Mouse (Mus musculus) embryonic facial prominence, embryonic 11.5 days (tissue): ENCODE data around the gene Ebp. TPM values are rescaled to one million over a fixed set of nuclear protein-coding genes. Genes with fewer than 3 reads are reported as not detected.

ENCODE experiments used
- ATAC-seq: fragments of 200-750 bp; cut with Nextera tagmentation; replicated peaks from 2 replicates; pipeline ENCODE4 v1.8.0; 2017; ENCODE audit warnings: low read depth; ENCODE audit not compliant: insufficient number of reproducible peaks, low FRiP score, low TSS enrichment
- DNase-seq: peaks from one replicate; pipeline ENCODE4 v3.0.0-alpha.2; 2015; ENCODE audit warnings: low spot score
- H3K27ac ChIP-seq: fragments of 300-500 bp; sonication (generic); replicated peaks from 2 replicates; pipeline ENCODE4 v1.5.1; 2014; ENCODE audit warnings: mild to moderate bottlenecking, low read depth, low read length, control low read depth
- H3K27me3 ChIP-seq: fragments of 300-500 bp; sonication (generic); 2 replicates; pipeline ENCODE4 v1.6.1; 2014; ENCODE audit warnings: mild to moderate bottlenecking, low read length, moderate library complexity, mixed read lengths; ENCODE audit not compliant: control insufficient read depth, insufficient read depth
- H3K36me3 ChIP-seq: fragments of 300-500 bp; sonication (generic); replicated peaks from 2 replicates; pipeline ENCODE4 v1.6.1; 2014; ENCODE audit warnings: low read depth, mild to moderate bottlenecking, low read length, moderate library complexity, mixed read lengths; ENCODE audit not compliant: control insufficient read depth, insufficient read depth
- H3K4me1 ChIP-seq: fragments of 300-500 bp; sonication (generic); 2 replicates; pipeline ENCODE4 v1.6.1; 2014; ENCODE audit warnings: low read length, mixed read lengths; ENCODE audit not compliant: control insufficient read depth, insufficient read depth
- H3K4me2 ChIP-seq: fragments of 300-500 bp; sonication (generic); 2 replicates; pipeline ENCODE4 v1.6.1; 2014; ENCODE audit warnings: low read depth, mild to moderate bottlenecking, control low read depth, low read length, moderate library complexity
- H3K4me3 ChIP-seq: fragments of 300-500 bp; sonication (generic); 2 replicates; pipeline ENCODE4 v1.5.1; 2014; ENCODE audit warnings: low read depth, low read length, control low read depth
- H3K9ac ChIP-seq: fragments of 300-500 bp; sonication (generic); replicated peaks from 2 replicates; pipeline ENCODE4 v1.6.1; 2014; ENCODE audit warnings: mild to moderate bottlenecking, control low read depth, low read length
- H3K9me3 ChIP-seq: fragments of 300-500 bp; sonication (generic); replicated peaks from 2 replicates; pipeline ENCODE4 v1.6.1; 2016; ENCODE audit warnings: mild to moderate bottlenecking, low read length, inconsistent platforms, mixed read lengths; ENCODE audit not compliant: control insufficient read depth
- WGBS: fragments of 180-500 bp; shearing (Covaris S2); extraction: QIAGEN DNeasy Blood & Tissue Kit; methylation state at CpG from one replicate; pipeline ENCODE4 v1.1.7; 2014; 5-methylcytosine and 5-hydroxymethylcytosine counted together
- polyA plus RNA-seq: library from polyadenylated mRNA; unstranded; fragments of >200 nt; fragmentation: Nextera tagmentation; extraction: Ambion mirVana; gene quantifications from 2 replicates; pipeline ENCODE4 v1.2.1, GENCODE M21; 2014

Gene Ebp
- polyA plus RNA-seq, 1 experiment from 2014 or later, result 33.2 TPM

DNA sequence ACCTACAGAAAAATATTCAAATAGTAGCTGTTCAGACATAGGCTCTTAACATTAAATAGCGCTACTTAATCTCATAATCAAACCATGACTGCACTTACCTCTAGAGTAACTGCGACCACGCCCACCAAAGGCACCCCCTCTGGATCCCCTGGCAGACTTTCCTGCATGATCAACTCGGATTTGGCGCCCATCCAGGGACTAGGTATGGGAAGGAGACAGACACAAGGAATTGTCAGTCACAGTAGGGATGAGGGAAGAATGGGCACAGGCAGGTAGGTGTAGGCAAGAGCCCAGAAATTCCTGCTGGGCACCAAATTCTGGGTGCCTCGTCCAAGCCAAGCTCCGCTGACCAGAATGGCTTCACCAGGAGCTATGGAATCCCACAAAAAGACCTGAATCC lies 49.6 kb downstream of the Ebp start:
- peak overlapping the region; percentile 55 for H3K4me3 ChIP-seq
- no peaks in the 10 kb centered on the region for H3K27me3 ChIP-seq
- no peaks in the 10 kb centered on the region for H3K4me1 ChIP-seq
- no peaks in the 10 kb centered on the region for H3K9me3 ChIP-seq
- peak overlapping the region; percentile 85; the same call in 1 of the 2 replicates for H3K9ac ChIP-seq
- no peak overlapping the region for H3K27ac ChIP-seq
- DNase-seq (no peak), ATAC-seq (no peak)
- peaks cover 3% of the 10 kb centered on the region; the same call in 1 of the 2 replicates for H3K36me3 ChIP-seq
- H3K4me2 ChIP-seq, result peak overlapping the region; percentile 76
- WGBS, result 79% methylated on average over 7 of the region's 7 CpGs

DNA sequence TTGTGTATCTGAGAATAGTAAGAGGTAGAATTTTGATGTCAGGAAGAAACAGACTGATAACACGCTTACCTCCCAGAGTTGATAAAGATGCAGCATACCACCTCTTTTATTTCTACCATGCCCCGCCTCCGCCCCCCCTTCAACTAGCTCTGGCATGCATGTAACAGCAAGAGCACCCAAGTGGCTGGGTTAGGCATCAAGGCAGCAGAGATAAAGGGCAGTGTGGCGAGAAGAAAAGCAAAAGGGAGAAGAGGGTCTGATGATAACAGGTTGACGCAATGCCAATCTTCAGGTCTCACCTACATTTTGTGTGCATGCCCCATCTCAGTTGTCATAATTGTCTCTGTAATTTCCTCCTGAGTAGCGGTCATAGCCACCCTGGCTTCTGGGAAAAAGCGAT lies 50.4 kb downstream of the Ebp start:
- Histone ChIP-seq H3K36me3 (peaks cover 3% of the 10 kb centered on the region; the same call in 1 of the 2 replicates), H3K27me3 (no peaks in the 10 kb centered on the region), H3K4me3 (no peak overlapping the region), H3K4me2 (no peak overlapping the region), H3K9ac (no peak overlapping the region), H3K4me1 (no peaks in the 10 kb centered on the region), H3K9me3 (no peaks in the 10 kb centered on the region), H3K27ac (no peak overlapping the region)
- ATAC-seq (no peak), DNase-seq (no peak)
- 90% methylated on average over 7 of the region's 7 CpGs for WGBS

DNA sequence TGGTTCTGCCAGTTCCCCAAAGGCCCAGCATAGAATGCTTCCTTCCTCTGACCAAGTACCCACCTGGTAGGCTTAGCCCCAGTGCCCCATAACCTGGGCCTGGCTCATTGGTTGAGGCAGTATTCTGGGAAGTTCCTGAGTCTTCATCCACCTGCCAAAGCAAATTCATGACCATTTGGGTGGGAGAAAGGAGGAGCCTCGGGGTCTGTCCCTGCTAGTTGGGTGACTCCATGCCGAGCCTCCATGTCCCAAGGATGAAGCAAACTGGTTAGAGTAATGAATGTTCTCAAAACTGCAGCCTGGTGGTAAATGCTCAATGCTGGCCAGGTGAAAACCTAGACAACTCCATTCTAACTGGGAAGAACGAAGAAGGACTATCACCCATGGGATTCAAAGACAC lies 52.3 kb downstream of the Ebp start:
- no peak overlapping the region for H3K4me3 ChIP-seq
- ATAC-seq (no peak), DNase-seq (no peak)
- no peaks in the 10 kb centered on the region for H3K9me3 ChIP-seq
- no peak overlapping the region for H3K4me2 ChIP-seq
- no peak overlapping the region for H3K27ac ChIP-seq
- H3K36me3 ChIP-seq, result peaks cover 3% of the 10 kb centered on the region; the same call in 1 of the 2 replicates
- no peaks in the 10 kb centered on the region for H3K4me1 ChIP-seq
- WGBS, result 84% methylated on average over 3 of the region's 3 CpGs
- no peak overlapping the region for H3K9ac ChIP-seq
- H3K27me3 ChIP-seq, result no peaks in the 10 kb centered on the region

DNA sequence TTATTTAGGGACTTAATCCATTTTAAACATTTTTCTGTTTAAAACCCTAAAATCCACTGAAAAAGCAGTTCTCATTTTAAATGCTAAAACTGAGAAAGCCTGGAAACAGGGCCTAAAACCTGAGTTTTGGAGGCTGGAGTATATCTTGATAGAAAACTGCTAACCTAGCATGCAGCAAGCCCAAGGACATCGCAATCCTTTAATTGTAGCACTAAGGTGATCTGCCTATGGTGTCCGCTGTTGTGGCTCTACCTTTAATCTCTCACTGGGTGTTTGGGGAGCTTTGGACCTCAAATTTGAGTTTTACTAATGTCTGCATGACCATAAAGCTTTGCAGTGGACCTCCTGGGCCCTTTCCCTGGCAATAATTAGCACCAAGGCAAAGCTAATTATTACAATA lies 52.9 kb downstream of the Ebp start:
- no peaks in the 10 kb centered on the region for H3K27me3 ChIP-seq
- WGBS, result 89% methylated on average over 2 of the region's 2 CpGs
- H3K4me2 ChIP-seq, result no peak overlapping the region
- H3K9ac ChIP-seq, result no peak overlapping the region
- DNase-seq (no peak), ATAC-seq (no peak)
- peaks cover 3% of the 10 kb centered on the region; the same call in 1 of the 2 replicates for H3K36me3 ChIP-seq
- no peak overlapping the region for H3K4me3 ChIP-seq
- H3K9me3 ChIP-seq, result no peaks in the 10 kb centered on the region
- H3K4me1 ChIP-seq, result no peaks in the 10 kb centered on the region
- H3K27ac ChIP-seq, result no peak overlapping the region

DNA sequence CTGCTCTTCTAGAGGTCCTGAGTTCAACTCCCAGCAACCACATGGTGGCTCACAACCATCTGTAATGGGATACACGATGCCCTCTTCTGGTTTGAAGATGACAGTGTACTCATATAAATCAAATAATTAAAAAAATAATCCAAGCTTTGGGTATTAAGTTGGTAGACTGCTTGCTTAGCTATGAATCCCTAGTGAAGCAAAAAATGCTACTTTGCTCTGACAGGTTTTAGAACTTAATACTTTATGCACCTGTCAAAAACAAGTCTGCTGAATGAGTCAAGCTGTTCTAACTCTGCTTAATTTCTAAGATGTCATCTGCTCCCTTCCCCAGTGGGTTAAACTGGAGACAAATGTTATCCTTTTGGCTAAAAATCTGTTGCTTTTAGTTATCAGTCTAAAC lies 53.8 kb downstream of the Ebp start:
- WGBS, result 68% methylated on average over 1 of the region's 1 CpGs
- H3K36me3 ChIP-seq, result peaks cover 3% of the 10 kb centered on the region; the same call in 1 of the 2 replicates
- H3K27me3 ChIP-seq, result no peaks in the 10 kb centered on the region
- no peaks in the 10 kb centered on the region for H3K4me1 ChIP-seq
- no peak overlapping the region for H3K4me2 ChIP-seq
- H3K4me3 ChIP-seq, result no peak overlapping the region
- H3K9me3 ChIP-seq, result no peaks in the 10 kb centered on the region
- DNase-seq (no peak), ATAC-seq (no peak)
- no peak overlapping the region for H3K27ac ChIP-seq
- H3K9ac ChIP-seq, result no peak overlapping the region

DNA sequence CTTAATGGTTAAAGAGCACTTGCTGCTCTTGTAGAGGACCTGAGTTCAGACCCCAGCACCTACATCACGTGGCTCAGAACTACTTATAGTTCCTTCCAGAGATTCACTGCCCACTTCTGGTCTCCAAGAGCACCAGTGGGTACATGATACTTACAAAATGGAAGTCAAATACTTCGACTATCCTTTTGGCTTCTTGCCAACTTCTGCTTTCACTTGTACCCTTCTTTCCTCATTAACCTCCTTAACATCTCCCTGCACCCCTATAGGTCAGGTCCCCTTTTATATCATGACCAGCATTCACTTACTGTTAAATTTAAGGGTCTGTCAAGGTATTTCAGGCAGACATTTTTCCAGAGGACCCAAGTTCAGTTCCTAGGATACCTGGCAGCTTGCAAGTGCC lies 57.4 kb downstream of the Ebp start:
- no peaks in the 10 kb centered on the region for H3K36me3 ChIP-seq
- H3K27me3 ChIP-seq, result no peaks in the 10 kb centered on the region
- no peak overlapping the region for H3K27ac ChIP-seq
- H3K4me3 ChIP-seq, result no peak overlapping the region
- WGBS, result 48% methylated on average over 2 of the region's 2 CpGs
- no peaks in the 10 kb centered on the region for H3K4me1 ChIP-seq
- H3K9ac ChIP-seq, result no peak overlapping the region
- DNase-seq (no peak), ATAC-seq (no peak)
- no peak overlapping the region for H3K4me2 ChIP-seq
- no peaks in the 10 kb centered on the region for H3K9me3 ChIP-seq

Other genes with a start within 250 kb of the Ebp start
- 38.0 and 43.9 TPM in 2 replicates for gene Hdac6, start 245.6 kb downstream of the Ebp start, polyA plus RNA-seq
- 4.0 and 5.0 TPM in 2 replicates for gene Gata1, start 215.4 kb downstream of the Ebp start, polyA plus RNA-seq
- not detected in 2 replicates for gene Glod5, start 175.0 kb downstream of the Ebp start, polyA plus RNA-seq
- gene Suv39h1, start 118.8 kb downstream of the Ebp start, polyA plus RNA-seq, result 86.7 and 88.3 TPM in 2 replicates
- gene Was, start 103.0 kb downstream of the Ebp start, polyA plus RNA-seq, result 0.42 and 0.48 TPM in 2 replicates
- gene Wdr13, start 60.6 kb downstream of the Ebp start, polyA plus RNA-seq, result 15.1 and 15.9 TPM in 2 replicates
- gene Rbm3, start 47.6 kb downstream of the Ebp start, polyA plus RNA-seq, result 525 and 566 TPM in 2 replicates
- gene Tbc1d25, start 17.3 kb downstream of the Ebp start, polyA plus RNA-seq, result 11.3 and 14.1 TPM in 2 replicates
- gene Porcn, start 13.0 kb upstream of the Ebp start, polyA plus RNA-seq, result 10.2 and 14.2 TPM in 2 replicates
- 46.2 and 49.1 TPM in 2 replicates for gene Ftsj1, start 58.9 kb upstream of the Ebp start, polyA plus RNA-seq
- 3.9 and 4.8 TPM in 2 replicates for gene Slc38a5, start 77.6 kb upstream of the Ebp start, polyA plus RNA-seq
- gene Ssxb10, start 133.9 kb upstream of the Ebp start, polyA plus RNA-seq, result not detected in 2 replicates
- not detected in 2 replicates for gene Ssxb9, start 173.5 kb upstream of the Ebp start, polyA plus RNA-seq
- not detected in 2 replicates for gene Ssxb1, start 219.8 kb upstream of the Ebp start, polyA plus RNA-seq